Mouse (Mus musculus) intestine, postnatal 0 days (tissue): ENCODE results near the gene Sema4g. TPM values are rescaled to one million over a fixed set of nuclear protein-coding genes. Genes with fewer than 3 reads are reported as not detected.

Source experiments
- ATAC-seq: fragments of 200-750 bp; cut with Nextera tagmentation; 2 replicates; pipeline ENCODE4 v1.8.0; 2017; ENCODE audit warnings: mild to moderate bottlenecking, moderate TSS enrichment, moderate library complexity
- H3K27ac ChIP-seq: fragments of 300-500 bp; sonication (generic); 2 replicates; pipeline ENCODE4 v1.5.1; 2014; ENCODE audit warnings: mild to moderate bottlenecking, low read depth, low read length, moderate library complexity
- H3K27me3 ChIP-seq: fragments of 300-500 bp; sonication (generic); replicated peaks from 2 replicates; pipeline ENCODE4 v1.6.1; 2014; ENCODE audit warnings: low read length, mixed read lengths; ENCODE audit not compliant: control insufficient read depth, insufficient read depth
- H3K36me3 ChIP-seq: fragments of 300-500 bp; sonication (generic); 2 replicates; pipeline ENCODE4 v1.6.1; 2014; ENCODE audit warnings: mild to moderate bottlenecking, moderate library complexity; ENCODE audit not compliant: control insufficient read depth, insufficient read depth
- H3K4me1 ChIP-seq: fragments of 300-500 bp; sonication (generic); replicated peaks from 2 replicates; pipeline ENCODE4 v1.6.1; 2014; ENCODE audit warnings: antibody characterized with exemption, low read length, mixed read lengths; ENCODE audit not compliant: control insufficient read depth, insufficient read depth
- H3K4me2 ChIP-seq: fragments of 300-500 bp; sonication (generic); replicated peaks from 2 replicates; pipeline ENCODE4 v1.6.1; 2014; ENCODE audit warnings: low read depth, mild to moderate bottlenecking, moderate library complexity
- H3K4me3 ChIP-seq: fragments of 300-500 bp; sonication (generic); 2 replicates; pipeline ENCODE4 v1.5.1; 2014; ENCODE audit warnings: low read depth, low read length
- H3K9ac ChIP-seq: fragments of 300-500 bp; sonication (generic); 2 replicates; pipeline ENCODE4 v1.6.1; 2014; ENCODE audit warnings: mild to moderate bottlenecking, low read depth, low read length
- H3K9me3 ChIP-seq: fragments of 300-500 bp; sonication (generic); 2 replicates; pipeline ENCODE4 v1.6.1; 2016; ENCODE audit warnings: mixed run types; ENCODE audit not compliant: control insufficient read depth
- CTCF ChIP-seq: sonication (generic); IDR thresholded peaks from 2 replicates; pipeline ENCODE4 v1.5.1; 2016; ENCODE audit warnings: low read depth, mild to moderate bottlenecking, control low read depth, antibody characterized with exemption, moderate library complexity
- WGBS: fragments of 180-500 bp; shearing (Covaris S2); extraction: QIAGEN DNeasy Blood & Tissue Kit; methylation state at CpG from one replicate; pipeline ENCODE4 v1.1.7; 2014; 5-methylcytosine and 5-hydroxymethylcytosine counted together
- polyA plus RNA-seq: library from polyadenylated mRNA; unstranded; fragments of >200 nt; fragmentation: Nextera tagmentation; extraction: Ambion mirVana; gene quantifications from 2 replicates; pipeline ENCODE4 v1.2.1, GENCODE M21; 2015

Gene Sema4g
- polyA plus RNA-seq, 1 experiment from 2014 or later = 7.8 TPM

- no peak overlapping the region for H3K9ac ChIP-seq
- no peaks in the 10 kb centered on the region for H3K9me3 ChIP-seq
- WGBS = 68% methylated on average over 11 of the region's 11 CpGs
- no peaks in the 10 kb centered on the region for H3K36me3 ChIP-seq
- TF ChIP-seq CTCF = no peak
- H3K4me3 ChIP-seq = no peak overlapping the region
- no peak overlapping the region for H3K4me2 ChIP-seq
- peaks cover 8% of the 10 kb centered on the region for H3K27me3 ChIP-seq
- ATAC-seq = no peak
- H3K27ac ChIP-seq = no peak overlapping the region
- 0 out of 2 replicates have a peak, but pooled peaks cover 3% of the 10 kb centered on the region for H3K4me1 ChIP-seq
Observed at GRCm38 (mm10) chr19:45044389-45044927, 55.6 kb downstream of the Sema4g start.

GRCm38 (mm10) chr19:45045236-45045635 lies 56.3 kb downstream of the Sema4g start:
- no peak for ATAC-seq
- H3K36me3 ChIP-seq = no peaks in the 10 kb centered on the region
- no peaks in the 10 kb centered on the region for H3K9me3 ChIP-seq
- no peak overlapping the region for H3K4me2 ChIP-seq
- no peak overlapping the region for H3K9ac ChIP-seq
- peaks cover 5% of the 10 kb centered on the region for H3K27me3 ChIP-seq
- WGBS = 55% methylated on average over 15 of the region's 15 CpGs
- no peak overlapping the region for H3K27ac ChIP-seq
- no peak for TF ChIP-seq CTCF
- H3K4me3 ChIP-seq = no peak overlapping the region
- H3K4me1 ChIP-seq = 0 out of 2 replicates have a peak, but pooled peaks cover 3% of the 10 kb centered on the region

DNA sequence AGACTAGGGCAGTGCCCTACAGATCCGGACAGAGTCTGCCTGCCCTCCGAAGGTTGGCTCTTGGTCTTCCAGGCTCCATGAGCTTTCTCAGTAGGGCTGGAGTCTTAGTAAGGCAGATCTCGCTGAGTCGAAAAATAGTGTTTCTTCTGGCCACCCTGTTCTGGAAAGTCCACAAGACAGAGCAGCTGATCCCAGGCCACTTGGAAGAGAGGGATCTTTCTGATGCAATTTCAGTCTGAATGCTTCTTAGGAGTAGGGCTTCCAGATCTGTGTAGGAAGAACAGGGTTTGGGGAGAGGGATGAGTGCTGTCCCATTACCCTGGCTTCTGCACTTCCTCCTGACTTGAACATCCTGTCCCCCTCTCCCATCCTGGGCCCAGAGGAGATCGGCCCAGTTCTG lies 56.8 kb downstream of the Sema4g start, which contains the start of gene Pdzd7:
Gene Pdzd7, minus strand, starts transcription at position 67 of the 400 bp plus-strand sequence.
- H3K9ac ChIP-seq = no peak within 1 kb of the TSS
- H3K4me2 ChIP-seq = peak within 1 kb of the TSS; percentile 78
- H3K4me1 ChIP-seq = 0 out of 2 replicates have a peak, but pooled peaks cover 3% of the 10 kb centered on the region
- ATAC-seq = no peak
- WGBS = 84% methylated on average over 5 of the region's 5 CpGs
- H3K9me3 ChIP-seq = no peaks in the 10 kb centered on the region
- peak within 1 kb of the TSS; percentile 37 for H3K4me3 ChIP-seq
- TF ChIP-seq CTCF = no peak
- peaks cover 5% of the 10 kb centered on the region for H3K27me3 ChIP-seq
- no peak within 1 kb of the TSS for H3K27ac ChIP-seq
- H3K36me3 ChIP-seq = peaks cover 3% of the 10 kb centered on the region; the same call in 1 of the 2 replicates

GRCm38 (mm10) chr19:45046523-45047321 lies 57.8 kb downstream of the Sema4g start:
- H3K4me2 ChIP-seq = peak overlapping the region; percentile 78
- peak; percentile 62 for ATAC-seq
- 0 out of 2 replicates have a peak, but pooled peaks cover 3% of the 10 kb centered on the region for H3K4me1 ChIP-seq
- peak overlapping the region; percentile 88 for H3K27ac ChIP-seq
- TF ChIP-seq CTCF = peak; percentile 42
- peak overlapping the region; percentile 37 for H3K4me3 ChIP-seq
- peaks cover 5% of the 10 kb centered on the region for H3K27me3 ChIP-seq
- H3K9ac ChIP-seq = no peak overlapping the region
- WGBS = under 1% methylated on average over 34 of the region's 34 CpGs
- H3K9me3 ChIP-seq = no peaks in the 10 kb centered on the region
- peaks cover 8% of the 10 kb centered on the region; the same call in 1 of the 2 replicates for H3K36me3 ChIP-seq

DNA sequence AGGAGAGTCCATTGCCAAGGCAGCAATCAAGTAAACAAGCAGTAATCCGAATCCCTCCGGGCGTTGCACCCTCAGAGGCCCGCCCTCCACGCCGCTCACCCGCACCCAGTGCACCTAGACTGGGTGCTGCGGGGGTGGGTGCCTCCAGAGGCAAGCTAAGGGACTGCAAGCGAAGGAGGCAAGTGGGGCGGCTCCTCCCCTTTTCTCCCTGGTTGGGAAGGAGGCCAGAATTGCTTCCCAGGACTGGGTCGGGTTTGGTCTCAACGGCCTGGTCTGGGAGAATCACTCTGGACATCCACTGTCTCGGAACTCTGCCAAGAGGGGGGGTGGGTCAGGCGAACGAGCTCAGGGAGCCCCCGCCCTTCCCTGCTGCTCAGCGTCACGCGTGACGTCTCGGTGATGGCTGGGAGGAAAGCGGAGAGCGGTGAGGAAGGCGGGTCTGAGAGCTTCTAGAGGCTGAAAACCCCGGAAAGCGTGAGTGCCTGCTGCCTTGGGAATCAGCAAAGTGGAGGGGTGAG lies 58.6 kb downstream of the Sema4g start, which contains the start of gene Sfxn3:
Gene Sfxn3, plus strand, starts transcription at position 87 of the 518 bp plus-strand sequence.
- 0 out of 2 replicates have a peak, but pooled peaks cover 3% of the 10 kb centered on the region for H3K4me1 ChIP-seq
- peaks cover 5% of the 10 kb centered on the region for H3K27me3 ChIP-seq
- ATAC-seq = peak; percentile 81
- H3K9ac ChIP-seq = peak within 1 kb of the TSS; percentile 51; the same call in 1 of the 2 replicates
- H3K4me2 ChIP-seq = peak within 1 kb of the TSS; percentile 78
- no peaks in the 10 kb centered on the region for H3K9me3 ChIP-seq
- peak; percentile 88 for TF ChIP-seq CTCF
- peaks cover 8% of the 10 kb centered on the region; the same call in 1 of the 2 replicates for H3K36me3 ChIP-seq
- peak within 1 kb of the TSS; percentile 88 for H3K27ac ChIP-seq
- H3K4me3 ChIP-seq = peak within 1 kb of the TSS; percentile 37
- 0% methylated on average over 26 of the region's 26 CpGs for WGBS
